Comparison of ENCODE assay signal across 20 mouse cellular contexts in the genomic region with DNA sequence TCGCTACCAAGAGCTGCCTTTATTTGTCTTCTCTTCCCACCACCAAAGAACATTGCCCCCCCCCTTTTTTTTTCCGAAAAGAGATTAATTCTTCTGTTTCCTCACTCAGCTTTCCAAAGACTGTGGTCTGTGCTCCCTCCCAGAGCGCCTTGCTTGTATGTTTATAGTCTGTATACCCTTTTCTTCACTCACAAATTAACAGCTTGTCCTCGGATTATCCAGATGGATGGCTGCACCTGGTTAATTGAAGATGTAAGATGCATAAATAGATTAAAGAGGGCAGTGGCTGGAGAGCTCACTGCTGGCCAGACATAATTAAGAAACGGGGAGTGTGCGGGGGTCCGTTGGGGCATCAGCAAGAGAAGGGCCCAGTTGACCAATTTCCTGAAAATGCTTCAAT.
"Had no signal": no experiment of that assay in that cellular context is flagged by ENCODE, and none has a peak within 500 bp of the region (broad histone marks: within the 10 kb centered on the region; RNA-seq: fewer than 3 reads in every experiment).

No protein-coding gene starts in this region.

- H3K4me1 ChIP-seq: liver, embryonic 13.5 days; liver, embryonic 15.5 days; lung, embryonic 15.5 days; midbrain, embryonic 10.5 days had no signal

- H3K4me3 ChIP-seq: liver, embryonic 13.5 days; liver, embryonic 15.5 days; lung, embryonic 15.5 days; midbrain, embryonic 10.5 days; myocyte; neural tube, embryonic 13.5 days; neural tube, embryonic 15.5 days had no signal

- H3K9me3 ChIP-seq: liver, embryonic 13.5 days; liver, embryonic 15.5 days; lung, embryonic 15.5 days; midbrain, embryonic 10.5 days; neural tube, embryonic 13.5 days; neural tube, embryonic 15.5 days had no signal

- H3K27ac ChIP-seq: liver, embryonic 13.5 days; liver, embryonic 15.5 days; lung, embryonic 15.5 days; midbrain, embryonic 10.5 days; neural tube, embryonic 13.5 days; neural tube, embryonic 15.5 days had no signal

- H3K4me2 ChIP-seq: liver, embryonic 13.5 days; liver, embryonic 15.5 days; lung, embryonic 15.5 days; neural tube, embryonic 13.5 days; neural tube, embryonic 15.5 days had no signal

- H3K36me3 ChIP-seq: liver, embryonic 13.5 days; liver, embryonic 15.5 days; lung, embryonic 15.5 days; midbrain, embryonic 10.5 days; neural tube, embryonic 13.5 days; neural tube, embryonic 15.5 days had no signal

- DNase-seq: liver, embryonic 13.5 days; liver, postnatal 0 days; lung, adult 2 months; lung, postnatal 14 days; lung, postnatal 4 days; midbrain, embryonic 14.5 days; right cerebral cortex, adult 18-20 months; right cerebral cortex, postnatal 25 days; right cerebral cortex, postnatal 4 days; spleen, adult 18-20 months; thymus, adult 18-20 months; thymus, postnatal 14 days; thymus, postnatal 4 days had no signal

- ATAC-seq: liver, postnatal 0 days; lung, postnatal 0 days had no signal

- H3K27me3 ChIP-seq: liver, embryonic 13.5 days; liver, embryonic 15.5 days; lung, embryonic 15.5 days; neural tube, embryonic 13.5 days; neural tube, embryonic 15.5 days had no signal

- H3K9ac ChIP-seq: liver, embryonic 13.5 days; liver, embryonic 15.5 days; liver, postnatal 0 days; lung, embryonic 15.5 days; neural tube, embryonic 13.5 days; neural tube, embryonic 15.5 days had no signal
